Mouse (Mus musculus): ENCODE results near the gene Retn. TPM values are rescaled to one million over a fixed set of nuclear protein-coding genes. Genes with fewer than 3 reads are reported as not detected.

The Retn gene
- polyA plus RNA-seq, 1 experiment from 2014 or later, result not detected

Other genes with a start within 250 kb of the Retn start
- 4.9 and 5.1 TPM in 2 replicates for gene Pex11g, start 188.1 kb upstream of the Retn start, polyA plus RNA-seq (2016; fragmentation: Nextera tagmentation; extraction: Ambion mirVana)
- gene Tex45, start 184.9 kb upstream of the Retn start, polyA plus RNA-seq (2016; fragmentation: Nextera tagmentation; extraction: Ambion mirVana), result not detected in 2 replicates
- gene Zfp358, start 162.6 kb upstream of the Retn start, polyA plus RNA-seq (2016; fragmentation: Nextera tagmentation; extraction: Ambion mirVana), result 34.2 and 36.2 TPM in 2 replicates
- gene Mcoln1, start 155.3 kb upstream of the Retn start, polyA plus RNA-seq (2016; fragmentation: Nextera tagmentation; extraction: Ambion mirVana), result 52.7 and 53.5 TPM in 2 replicates
- 21.7 and 23.4 TPM in 2 replicates for gene Pnpla6, start 140.4 kb upstream of the Retn start, polyA plus RNA-seq (2016; fragmentation: Nextera tagmentation; extraction: Ambion mirVana)
- gene C330021F23Rik, start 87.8 kb upstream of the Retn start, polyA plus RNA-seq (2016; fragmentation: Nextera tagmentation; extraction: Ambion mirVana), result 4.7 and 5.2 TPM in 2 replicates
- gene Camsap3, start 68.5 kb upstream of the Retn start, polyA plus RNA-seq (2016; fragmentation: Nextera tagmentation; extraction: Ambion mirVana), result 1.4 and 2.4 TPM in 2 replicates
- gene Xab2, start 34.5 kb upstream of the Retn start, polyA plus RNA-seq (2016; fragmentation: Nextera tagmentation; extraction: Ambion mirVana), result 33.8 and 34.9 TPM in 2 replicates
- 110 and 115 TPM in 2 replicates for gene Pet100, start 34.2 kb upstream of the Retn start, polyA plus RNA-seq (2016; fragmentation: Nextera tagmentation; extraction: Ambion mirVana)
- 0.33 TPM in 1 of 2 replicates, not detected in the other for gene Pcp2, start 30.2 kb upstream of the Retn start, polyA plus RNA-seq (2016; fragmentation: Nextera tagmentation; extraction: Ambion mirVana)
- 48.2 and 60.0 TPM in 2 replicates for gene Stxbp2, start 24.8 kb upstream of the Retn start, polyA plus RNA-seq (2016; fragmentation: Nextera tagmentation; extraction: Ambion mirVana)
- gene Mcemp1, start 10.0 kb downstream of the Retn start, polyA plus RNA-seq (2016; fragmentation: Nextera tagmentation; extraction: Ambion mirVana), result not detected in 2 replicates
- 6.7 and 7.3 TPM in 2 replicates for gene Fcor, start 16.6 kb downstream of the Retn start, polyA plus RNA-seq (2016; fragmentation: Nextera tagmentation; extraction: Ambion mirVana)
- 33.3 and 34.1 TPM in 2 replicates for gene Trappc5, start 20.5 kb downstream of the Retn start, polyA plus RNA-seq (2016; fragmentation: Nextera tagmentation; extraction: Ambion mirVana)
- 0.14 and 0.19 TPM in 2 replicates for gene Fcer2a, start 38.4 kb downstream of the Retn start, polyA plus RNA-seq (2016; fragmentation: Nextera tagmentation; extraction: Ambion mirVana)
- 3.7 and 5.0 TPM in 2 replicates for gene Clec4g, start 64.9 kb downstream of the Retn start, polyA plus RNA-seq (2016; fragmentation: Nextera tagmentation; extraction: Ambion mirVana)
- gene Cd209a, start 93.2 kb downstream of the Retn start, polyA plus RNA-seq (2016; fragmentation: Nextera tagmentation; extraction: Ambion mirVana), result not detected in 2 replicates
- gene Cd209e, start 198.5 kb downstream of the Retn start, polyA plus RNA-seq (2016; fragmentation: Nextera tagmentation; extraction: Ambion mirVana), result not detected in 2 replicates
- gene Cd209d, start 222.8 kb downstream of the Retn start, polyA plus RNA-seq (2016; fragmentation: Nextera tagmentation; extraction: Ambion mirVana), result not detected in 2 replicates